Mouse (Mus musculus) embryonic fibroblast, embryonic 13.5 days (primary cell): ENCODE measurements around the gene Mamstr.

Experiments
- CTCF ChIP-seq: IDR thresholded peaks from 2 replicates; pipeline ENCODE4 v1.5.1; 2011; ENCODE audit warnings: mild to moderate bottlenecking, control low read depth, low read length, moderate library complexity, borderline replicate concordance; ENCODE audit not compliant: insufficient read depth
- POLR2A ChIP-seq: IDR thresholded peaks from 2 replicates; pipeline ENCODE4 v1.6.1; 2011; ENCODE audit warnings: low read depth, mild to moderate bottlenecking, control low read depth, low read length, moderate library complexity

GRCm38 (mm10) chr7:45693921-45694591 lies 54.3 kb downstream of the Mamstr start, which contains the start of gene Sec1:
- TF ChIP-seq CTCF (no peak), POLR2A (no peak)
